Mouse (Mus musculus): ENCODE data around the gene Zfp52. TPM values are rescaled to one million over a fixed set of nuclear protein-coding genes. Genes with fewer than 3 reads are reported as not detected.

Zfp52 gene
- polyA plus RNA-seq (2015; fragmentation: Nextera tagmentation; extraction: Ambion mirVana) = 0.85 and 1.2 TPM in 2 replicates

GRCm38 (mm10) chr17:21535096-21536001, at the start of gene Zfp52:
Zfp52 (plus strand) TSS chr17:21535539.
- Histone ChIP-seq H3K27ac (ENCODE audit: low read depth) (peak within 1 kb of the TSS; percentile 69), H3K9me3 (ENCODE audit: low read length) (no peaks in the 10 kb centered on the region), H3K9ac (replicated peaks) (peak within 1 kb of the TSS; percentile 68), H3K4me2 (ENCODE audit: low read depth, low read length) (peak within 1 kb of the TSS; percentile 90), H3K4me1 (ENCODE audit: insufficient read depth) (peaks cover 26% of the 10 kb centered on the region), H3K4me3 (ENCODE audit: low read depth, low read length) (peak within 1 kb of the TSS; percentile 62), H3K27me3 (ENCODE audit: insufficient read depth, low read length) (no peaks in the 10 kb centered on the region), H3K36me3 (replicated peaks; ENCODE audit: insufficient read depth, low read length) (no peaks in the 10 kb centered on the region)
- ATAC-seq (peak; percentile 53), DNase-seq (peak; percentile 61)
- 2% methylated on average over 21 of the region's 21 CpGs for WGBS (ENCODE audit: insufficient replicate concordance)
- TF ChIP-seq EP300 (IDR thresholded peaks at IDR 0.05; ENCODE audit: low read depth) = no peak
- no peak for TF ChIP-seq CTCF (IDR thresholded peaks at IDR 0.05; ENCODE audit: low read depth)

DNA sequence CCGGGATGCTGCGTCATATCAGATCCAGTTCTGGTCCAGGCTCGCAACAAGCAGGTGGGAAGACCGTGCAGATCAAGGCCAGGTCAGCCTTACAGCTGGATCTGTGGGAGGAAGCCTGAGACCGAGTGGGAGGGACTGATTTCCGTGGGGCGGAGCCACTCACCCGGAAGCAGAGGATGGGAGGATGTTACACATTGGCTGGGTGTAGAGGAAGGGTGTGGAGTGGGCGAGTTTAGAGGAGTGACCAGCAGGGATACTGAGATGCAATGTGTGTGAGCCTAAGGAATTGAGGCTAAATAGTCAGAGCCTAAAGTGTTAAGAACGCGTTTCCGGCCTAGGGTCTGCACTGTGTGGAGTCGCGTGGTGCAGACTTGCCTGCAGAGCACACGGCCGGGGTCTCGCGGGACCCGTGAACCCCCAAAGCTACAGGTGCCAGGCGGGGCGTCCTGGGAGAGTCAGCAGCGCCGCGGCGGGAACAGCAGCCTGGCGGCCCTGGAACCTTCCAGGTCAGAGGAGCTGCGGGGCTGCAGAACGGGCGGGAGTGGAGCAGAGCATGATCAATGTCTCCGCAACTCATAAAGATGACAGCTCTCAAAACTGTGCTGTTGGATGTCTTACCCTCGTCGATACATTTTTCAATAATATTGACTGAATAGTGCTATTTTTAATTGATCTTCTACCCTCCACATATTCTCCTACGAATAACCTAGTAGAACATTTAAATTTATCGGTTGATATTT, 46.4 kb upstream of the Zfp52 start, which contains the start of gene Zfp53:
Zfp53 (plus strand) TSS at position 239 of the 740 bp plus-strand sequence.
- H3K4me3 ChIP-seq (ENCODE audit: low read depth, low read length) = peak within 1 kb of the TSS; percentile 89
- TF ChIP-seq CTCF (IDR thresholded peaks at IDR 0.05; ENCODE audit: low read depth) (0 out of 2 replicates have a peak, but pooled peaks have one; percentile 12), EP300 (IDR thresholded peaks at IDR 0.05; ENCODE audit: low read depth) (no peak)
- ATAC-seq (peak; percentile 100), DNase-seq (peak; percentile 89)
- H3K9me3 ChIP-seq (ENCODE audit: low read length) = no peaks in the 10 kb centered on the region
- H3K36me3 ChIP-seq (replicated peaks; ENCODE audit: insufficient read depth, low read length) = no peaks in the 10 kb centered on the region; the same call in 1 of the 2 replicates
- H3K4me1 ChIP-seq (ENCODE audit: insufficient read depth) = peaks cover 22% of the 10 kb centered on the region
- H3K9ac ChIP-seq (replicated peaks) = peak within 1 kb of the TSS; percentile 81
- WGBS (ENCODE audit: insufficient replicate concordance) = under 1% methylated on average over 34 of the region's 34 CpGs
- no peaks in the 10 kb centered on the region for H3K27me3 ChIP-seq (ENCODE audit: insufficient read depth, low read length)
- H3K4me2 ChIP-seq (ENCODE audit: low read depth, low read length) = peak within 1 kb of the TSS; percentile 94
- peak within 1 kb of the TSS; percentile 87 for H3K27ac ChIP-seq (ENCODE audit: low read depth)

DNA sequence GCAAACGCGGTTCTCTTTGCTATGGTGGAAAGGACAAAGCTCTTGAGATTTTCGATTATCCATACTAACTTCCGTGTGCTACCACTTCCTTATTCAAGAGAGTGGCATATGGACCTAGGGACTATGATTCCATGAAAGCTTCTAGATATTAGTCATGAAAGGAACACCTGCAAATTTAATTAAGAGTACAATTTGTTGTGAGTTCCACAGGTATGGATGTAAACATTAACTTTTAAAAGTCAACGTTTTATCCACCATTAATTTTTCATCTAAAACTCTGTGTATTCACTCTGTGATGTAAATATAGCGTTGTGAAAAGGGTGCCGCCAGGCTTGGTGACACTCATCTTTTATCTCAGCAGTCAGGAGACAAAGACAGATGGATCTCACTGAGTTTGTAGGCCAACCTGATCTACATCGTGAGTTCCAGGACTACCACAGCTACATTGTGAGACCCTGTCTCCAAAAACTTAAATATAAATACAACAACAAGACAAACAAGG, 45.8 kb upstream of the Zfp52 start:
- Histone ChIP-seq H3K36me3 (replicated peaks; ENCODE audit: insufficient read depth, low read length) (no peaks in the 10 kb centered on the region; the same call in 1 of the 2 replicates), H3K4me3 (ENCODE audit: low read depth, low read length) (peak overlapping the region; percentile 89), H3K4me2 (ENCODE audit: low read depth, low read length) (peak overlapping the region; percentile 94), H3K27me3 (ENCODE audit: insufficient read depth, low read length) (no peaks in the 10 kb centered on the region), H3K9ac (replicated peaks) (peak overlapping the region; percentile 81), H3K27ac (ENCODE audit: low read depth) (peak overlapping the region; percentile 87), H3K4me1 (ENCODE audit: insufficient read depth) (peaks cover 22% of the 10 kb centered on the region), H3K9me3 (ENCODE audit: low read length) (no peaks in the 10 kb centered on the region)
- no peak for ATAC-seq
- DNase-seq = no peak
- WGBS (ENCODE audit: insufficient replicate concordance) = 3% methylated on average over 8 of the region's 8 CpGs
- no peak for TF ChIP-seq CTCF (IDR thresholded peaks at IDR 0.05; ENCODE audit: low read depth)
- no peak for TF ChIP-seq EP300 (IDR thresholded peaks at IDR 0.05; ENCODE audit: low read depth)

DNA sequence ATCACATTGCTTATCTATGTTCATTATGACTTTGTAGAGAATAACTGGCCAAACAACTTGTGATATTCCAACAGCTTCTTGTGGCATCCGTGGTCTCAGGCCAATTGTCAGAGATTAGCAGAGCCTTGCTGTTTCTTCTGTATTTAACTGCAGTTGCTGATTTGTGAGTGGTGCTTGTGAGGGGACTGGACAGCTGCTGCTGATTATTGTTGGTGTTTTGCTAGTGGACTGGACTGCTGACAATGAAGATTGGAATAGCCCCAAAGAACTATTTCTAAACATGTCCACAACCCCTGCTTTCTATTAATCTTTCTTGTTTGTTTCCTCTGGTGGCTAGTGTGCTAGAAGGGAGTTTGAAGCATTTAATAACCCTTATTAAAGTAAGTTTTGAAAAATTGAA, 34.0 kb upstream of the Zfp52 start:
- Histone ChIP-seq H3K9me3 (ENCODE audit: low read length) (no peaks in the 10 kb centered on the region; the same call in 1 of the 2 replicates), H3K27me3 (ENCODE audit: insufficient read depth, low read length) (no peaks in the 10 kb centered on the region), H3K4me3 (ENCODE audit: low read depth, low read length) (no peak overlapping the region), H3K4me2 (ENCODE audit: low read depth, low read length) (no peak overlapping the region), H3K27ac (ENCODE audit: low read depth) (no peak overlapping the region), H3K36me3 (replicated peaks; ENCODE audit: insufficient read depth, low read length) (peaks cover 22% of the 10 kb centered on the region), H3K9ac (replicated peaks) (no peak overlapping the region), H3K4me1 (ENCODE audit: insufficient read depth) (no peaks in the 10 kb centered on the region)
- ATAC-seq (no peak), DNase-seq (no peak)
- no peak for TF ChIP-seq EP300 (IDR thresholded peaks at IDR 0.05; ENCODE audit: low read depth)
- no peak for TF ChIP-seq CTCF (IDR thresholded peaks at IDR 0.05; ENCODE audit: low read depth)
- 52% methylated on average over 1 of the region's 1 CpGs for WGBS (ENCODE audit: insufficient replicate concordance)

- Histone ChIP-seq H3K9me3 (ENCODE audit: low read length) (no peaks in the 10 kb centered on the region), H3K27ac (ENCODE audit: low read depth) (no peak overlapping the region), H3K9ac (replicated peaks) (no peak overlapping the region), H3K4me2 (ENCODE audit: low read depth, low read length) (no peak overlapping the region), H3K36me3 (replicated peaks; ENCODE audit: insufficient read depth, low read length) (peaks cover 30% of the 10 kb centered on the region), H3K4me3 (ENCODE audit: low read depth, low read length) (no peak overlapping the region), H3K27me3 (ENCODE audit: insufficient read depth, low read length) (no peaks in the 10 kb centered on the region), H3K4me1 (ENCODE audit: insufficient read depth) (no peaks in the 10 kb centered on the region)
- ATAC-seq = no peak
- DNase-seq = no peak
- 95% methylated on average over 1 of the region's 1 CpGs for WGBS (ENCODE audit: insufficient replicate concordance)
- TF ChIP-seq CTCF (IDR thresholded peaks at IDR 0.05; ENCODE audit: low read depth) = peak; percentile 45
- TF ChIP-seq EP300 (IDR thresholded peaks at IDR 0.05; ENCODE audit: low read depth) = no peak
These were observed 30.8 kb upstream of the Zfp52 start for GRCm38 (mm10) chr17:21504524-21504923.

DNA sequence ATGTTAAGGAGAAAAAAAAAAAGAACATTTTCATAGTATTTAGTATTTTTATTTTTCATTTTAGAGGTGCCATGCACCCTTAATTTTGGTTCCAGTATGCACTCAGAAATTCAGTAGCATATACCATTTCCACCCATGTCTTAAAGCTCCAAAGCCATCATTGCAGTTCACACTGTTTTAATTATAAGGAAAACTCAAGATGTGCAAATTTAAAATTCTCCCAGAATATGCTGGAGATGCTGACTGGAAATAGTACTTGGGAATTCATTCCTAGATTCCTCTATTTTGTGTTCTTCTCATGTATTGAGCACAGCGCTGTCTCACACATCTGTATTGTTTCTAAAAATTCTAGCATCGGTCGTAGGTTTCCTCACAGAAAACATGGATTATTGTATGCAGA, 29.1 kb upstream of the Zfp52 start:
- H3K27ac ChIP-seq (ENCODE audit: low read depth) = no peak overlapping the region
- no peaks in the 10 kb centered on the region for H3K27me3 ChIP-seq (ENCODE audit: insufficient read depth, low read length)
- DNase-seq = no peak
- no peak overlapping the region for H3K9ac ChIP-seq (replicated peaks)
- WGBS (ENCODE audit: insufficient replicate concordance) = 88% methylated on average over 3 of the region's 3 CpGs
- no peaks in the 10 kb centered on the region for H3K4me1 ChIP-seq (ENCODE audit: insufficient read depth)
- no peak for TF ChIP-seq CTCF (IDR thresholded peaks at IDR 0.05; ENCODE audit: low read depth)
- no peak for TF ChIP-seq EP300 (IDR thresholded peaks at IDR 0.05; ENCODE audit: low read depth)
- H3K9me3 ChIP-seq (ENCODE audit: low read length) = no peaks in the 10 kb centered on the region
- peaks cover 23% of the 10 kb centered on the region for H3K36me3 ChIP-seq (replicated peaks; ENCODE audit: insufficient read depth, low read length)
- H3K4me2 ChIP-seq (ENCODE audit: low read depth, low read length) = no peak overlapping the region
- ATAC-seq = no peak
- H3K4me3 ChIP-seq (ENCODE audit: low read depth, low read length) = no peak overlapping the region
